Mouse (Mus musculus): ENCODE results near the gene Dnajc4.

Dnajc4 gene

GRCm38 (mm10) chr19:6974211-6975205, 17.9 kb downstream of the Dnajc4 start, which contains the start of gene Ppp1r14b:
TSS of gene Ppp1r14b (plus strand) at chr19:6974968.
- DNase-seq = peak; percentile 52

- DNase-seq = no peak
Observed at GRCm38 (mm10) chr19:6973581-6974190, 18.7 kb downstream of the Dnajc4 start.

- no peak for DNase-seq
Observed at GRCm38 (mm10) chr19:6972247-6972917, 20.0 kb downstream of the Dnajc4 start.

- no peak for DNase-seq
Observed at GRCm38 (mm10) chr19:6971644-6972043, 20.7 kb downstream of the Dnajc4 start.

GRCm38 (mm10) chr19:6970460-6971085, 21.8 kb downstream of the Dnajc4 start:
- no peak for DNase-seq

- no peak for DNase-seq
Observed at GRCm38 (mm10) chr19:6969665-6970381, 22.5 kb downstream of the Dnajc4 start.

- DNase-seq = no peak
Observed at GRCm38 (mm10) chr19:6969291-6969664, 23.1 kb downstream of the Dnajc4 start.

- DNase-seq = no peak
Observed at GRCm38 (mm10) chr19:6968491-6969271, 23.7 kb downstream of the Dnajc4 start.

GRCm38 (mm10) chr19:6956461-6956860, 35.9 kb downstream of the Dnajc4 start:
- no peak for DNase-seq

- DNase-seq = no peak
Observed at GRCm38 (mm10) chr19:6955424-6955823, 36.9 kb downstream of the Dnajc4 start.

GRCm38 (mm10) chr19:6954046-6954445, 38.3 kb downstream of the Dnajc4 start:
- DNase-seq = no peak

GRCm38 (mm10) chr19:6952712-6953037, 39.7 kb downstream of the Dnajc4 start:
- DNase-seq = no peak

GRCm38 (mm10) chr19:6951994-6952711, 40.2 kb downstream of the Dnajc4 start:
- peak; percentile 78 for DNase-seq

GRCm38 (mm10) chr19:6951381-6951968, 40.9 kb downstream of the Dnajc4 start:
- peak; percentile 88 for DNase-seq

GRCm38 (mm10) chr19:6950613-6951153, 41.7 kb downstream of the Dnajc4 start:
- DNase-seq = peak; percentile 62

GRCm38 (mm10) chr19:6949951-6950350, 42.4 kb downstream of the Dnajc4 start:
- DNase-seq = no peak

GRCm38 (mm10) chr19:6949532-6949931, 42.8 kb downstream of the Dnajc4 start:
- DNase-seq = no peak

GRCm38 (mm10) chr19:6948186-6948585, 44.2 kb downstream of the Dnajc4 start:
- peak; percentile 66 for DNase-seq

- DNase-seq = no peak
Observed at GRCm38 (mm10) chr19:6947742-6948141, 44.6 kb downstream of the Dnajc4 start.

- DNase-seq = no peak
Observed at GRCm38 (mm10) chr19:6943709-6944108, 48.7 kb downstream of the Dnajc4 start.

Data from cerebellum, adult 8-10 months (tissue).